Comparison of ENCODE assay signal across 11 mouse cellular contexts in genomic region chr2:174297851-174298250, GRCm38 (mm10). TPM values are rescaled to one million over a fixed set of nuclear protein-coding genes. Genes with fewer than 3 reads are reported as not detected.
DNase-seq lines count a peak whose midpoint lies in the region; ATAC-seq and TF ChIP-seq lines count a peak whose summit lies in the region.
"Had no signal": no experiment of that assay in that cellular context is flagged by ENCODE, and none has a peak within 500 bp of the region (broad histone marks: within the 10 kb centered on the region; RNA-seq: fewer than 3 reads in every experiment).

No protein-coding gene starts in this region.

- H3K4me2 ChIP-seq in kidney, embryonic 15.5 days: 0 out of 2 replicates have a peak overlapping the region, but pooled peaks have one; percentile 63
- peak overlapping the region; percentile 62; the same call in 1 of the 2 replicates for H3K4me2 ChIP-seq in embryonic facial prominence, embryonic 13.5 days
- H3K4me2 ChIP-seq in hindbrain, embryonic 13.5 days: peak overlapping the region; percentile 55
- H3K4me2 ChIP-seq in liver, embryonic 14.5 days (ENCODE audit: low read depth): peak overlapping the region; percentile 84

- peaks cover 58% of the 10 kb centered on the region for H3K9me3 ChIP-seq in kidney, embryonic 15.5 days (replicated peaks)
- H3K9me3 ChIP-seq in embryonic facial prominence, embryonic 13.5 days: peaks cover 65% of the 10 kb centered on the region
- H3K9me3 ChIP-seq in hindbrain, embryonic 13.5 days: peaks cover 59% of the 10 kb centered on the region
- no peaks in the 10 kb centered on the region; the same call in 1 of the 2 replicates for H3K9me3 ChIP-seq in liver, embryonic 14.5 days (ENCODE audit: control insufficient read depth, low read length)

- DNase-seq in kidney, adult 8-10 months: no peak
- no peak for DNase-seq in liver, embryonic 14.5 days (ENCODE audit: low read depth in 3 of 3, low spot score in 3 of 3)
- no peak for DNase-seq in adrenal gland, adult 8-10 months
- DNase-seq in cerebellum, adult 9-11 months: no peak
- DNase-seq: cerebellum, adult 2 months; gastrocnemius, postnatal 36 days; spleen, adult 18-20 months had no signal

- no peak overlapping the region for H3K27ac ChIP-seq in kidney, embryonic 15.5 days
- H3K27ac ChIP-seq in embryonic facial prominence, embryonic 13.5 days: no peak overlapping the region
- H3K27ac ChIP-seq in hindbrain, embryonic 13.5 days: no peak overlapping the region
- H3K27ac ChIP-seq in liver, embryonic 14.5 days: no peak overlapping the region

- no peak for TF ChIP-seq CTCF in liver, embryonic 14.5 days (IDR thresholded peaks at IDR 0.05; ENCODE audit: low read depth)

- WGBS in kidney, embryonic 15.5 days: 61% methylated on average over 19 of the region's 19 CpGs
- WGBS in embryonic facial prominence, embryonic 13.5 days: 60% methylated on average over 19 of the region's 19 CpGs
- 66% methylated on average over 19 of the region's 19 CpGs for WGBS in hindbrain, embryonic 13.5 days
- WGBS in liver, embryonic 14.5 days (ENCODE audit: insufficient replicate concordance): 50% methylated on average over 19 of the region's 19 CpGs

- peak overlapping the region; percentile 40 for H3K4me3 ChIP-seq in kidney, embryonic 15.5 days (replicated peaks)
- no peak overlapping the region for H3K4me3 ChIP-seq in embryonic facial prominence, embryonic 13.5 days
- H3K4me3 ChIP-seq in hindbrain, embryonic 13.5 days: peak overlapping the region; percentile 33; the same call in 1 of the 2 replicates
- H3K4me3 ChIP-seq in liver, embryonic 14.5 days (ENCODE audit: insufficient read depth in 1 of 2, low read depth in 2 of 2, low read length in 2 of 2): peak overlapping the region in 1 of 2 experiments; percentile 67; a peak in 2 of 4 replicates

- H3K27me3 ChIP-seq in kidney, embryonic 15.5 days: peaks cover 49% of the 10 kb centered on the region
- H3K27me3 ChIP-seq in embryonic facial prominence, embryonic 13.5 days: peaks cover 49% of the 10 kb centered on the region
- peaks cover 48% of the 10 kb centered on the region for H3K27me3 ChIP-seq in hindbrain, embryonic 13.5 days
- peaks cover 39% of the 10 kb centered on the region for H3K27me3 ChIP-seq in liver, embryonic 14.5 days (ENCODE audit: control insufficient read depth, insufficient read depth, low read length)

- peaks cover 49% of the 10 kb centered on the region for H3K4me1 ChIP-seq in kidney, embryonic 15.5 days
- H3K4me1 ChIP-seq in embryonic facial prominence, embryonic 13.5 days: peaks cover 24% of the 10 kb centered on the region
- peaks cover 46% of the 10 kb centered on the region for H3K4me1 ChIP-seq in hindbrain, embryonic 13.5 days (replicated peaks)
- peaks cover 0 to 5% of the 10 kb centered on the region in 2 experiments; a peak in 1 of 4 replicates for H3K4me1 ChIP-seq in liver, embryonic 14.5 days (replicated peaks; ENCODE audit: control insufficient read depth in 2 of 2, insufficient read depth in 2 of 2, low read length in 1 of 2)

- ATAC-seq in kidney, embryonic 15.5 days (replicated peaks; ENCODE audit: low FRiP score): no peak
- no peak for ATAC-seq in embryonic facial prominence, embryonic 13.5 days (ENCODE audit: insufficient number of reproducible peaks, insufficient read depth, low FRiP score, low TSS enrichment, low read depth)
- ATAC-seq in hindbrain, embryonic 13.5 days (ENCODE audit: low FRiP score): no peak
- ATAC-seq in liver, embryonic 14.5 days (ENCODE audit: insufficient read depth): no peak

- peaks cover 19% of the 10 kb centered on the region for H3K36me3 ChIP-seq in kidney, embryonic 15.5 days
- peaks cover 8% of the 10 kb centered on the region for H3K36me3 ChIP-seq in embryonic facial prominence, embryonic 13.5 days
- H3K36me3 ChIP-seq in hindbrain, embryonic 13.5 days: peaks cover 13% of the 10 kb centered on the region
- H3K36me3 ChIP-seq in liver, embryonic 14.5 days (replicated peaks; ENCODE audit: control insufficient read depth, insufficient read depth, low read depth): no peaks in the 10 kb centered on the region

- H3K9ac ChIP-seq in kidney, embryonic 15.5 days: no peak overlapping the region
- no peak overlapping the region for H3K9ac ChIP-seq in embryonic facial prominence, embryonic 13.5 days
- no peak overlapping the region for H3K9ac ChIP-seq in hindbrain, embryonic 13.5 days
- H3K9ac ChIP-seq in liver, embryonic 14.5 days (replicated peaks): no peak overlapping the region

- no peak for TF ChIP-seq EP300 in liver, embryonic 14.5 days (IDR thresholded peaks at IDR 0.05; ENCODE audit: low read depth)

RNA-seq across cellular contexts. Expression of gene Gnas, which starts 13.7 kb away (rescaled TPM):
- polyA plus RNA-seq in kidney, embryonic 15.5 days (2015; fragmentation: Nextera tagmentation; extraction: Ambion mirVana): 1,546 and 1,642 TPM in 2 replicates
- polyA plus RNA-seq in embryonic facial prominence, embryonic 13.5 days (2015; fragmentation: Nextera tagmentation; extraction: Ambion mirVana): 1,664 and 1,723 TPM in 2 replicates
- polyA plus RNA-seq in hindbrain, embryonic 13.5 days (2015; fragmentation: Nextera tagmentation; extraction: Ambion mirVana): 1,452 and 1,516 TPM in 2 replicates
- 231 and 302 TPM in 2 replicates for polyA plus RNA-seq in liver, embryonic 14.5 days (2012; rRNA removed)
- polyA plus RNA-seq in liver, embryonic 14.5 days (2014; fragmentation: Nextera tagmentation; extraction: Ambion mirVana): 286 and 331 TPM in 2 replicates
- 1,000 to 10,000 TPM; 2,052 to 2,625 (median 2,313) TPM for total RNA-seq in adrenal gland, adult 8-10 months (2022)

RNA-seq across cellular contexts. Expression of gene Gm20721, which starts 48.7 kb away (rescaled TPM):
- polyA plus RNA-seq in kidney, embryonic 15.5 days (2015; fragmentation: Nextera tagmentation; extraction: Ambion mirVana): 13.1 and 15.7 TPM in 2 replicates
- 17.1 and 20.3 TPM in 2 replicates for polyA plus RNA-seq in embryonic facial prominence, embryonic 13.5 days (2015; fragmentation: Nextera tagmentation; extraction: Ambion mirVana)
- 13.1 and 13.9 TPM in 2 replicates for polyA plus RNA-seq in hindbrain, embryonic 13.5 days (2015; fragmentation: Nextera tagmentation; extraction: Ambion mirVana)
- polyA plus RNA-seq in liver, embryonic 14.5 days (2012; rRNA removed): 0.14 and 0.74 TPM in 2 replicates
- 0.64 and 0.88 TPM in 2 replicates for polyA plus RNA-seq in liver, embryonic 14.5 days (2014; fragmentation: Nextera tagmentation; extraction: Ambion mirVana)
- total RNA-seq in adrenal gland, adult 8-10 months (2022): 1 to 10 TPM; 1.6 to 2.7 (median 2.3) TPM
- polyA plus RNA-seq: adrenal gland, adult 2 months had no signal
